Mouse (Mus musculus) brain, embryonic 14.5 days (tissue): ENCODE measurements around the gene Clps.

ENCODE experiments used
- CTCF ChIP-seq: fragments of 200-500 bp; IDR thresholded peaks from 2 replicates; pipeline ENCODE4 v1.5.1; 2012; ENCODE audit warnings: inconsistent platforms, mild to moderate bottlenecking, moderate library complexity, borderline replicate concordance; ENCODE audit not compliant: insufficient read depth, insufficient read length; ENCODE audit errors: extremely low read depth
- POLR2A ChIP-seq: fragments of 200-500 bp; IDR thresholded peaks from 2 replicates; pipeline ENCODE4 v1.6.1; 2012; ENCODE audit warnings: mild to moderate bottlenecking, inconsistent platforms, borderline replicate concordance; ENCODE audit not compliant: poor library complexity, insufficient read depth, insufficient read length, severe bottlenecking; ENCODE audit errors: extremely low read depth

DNA sequence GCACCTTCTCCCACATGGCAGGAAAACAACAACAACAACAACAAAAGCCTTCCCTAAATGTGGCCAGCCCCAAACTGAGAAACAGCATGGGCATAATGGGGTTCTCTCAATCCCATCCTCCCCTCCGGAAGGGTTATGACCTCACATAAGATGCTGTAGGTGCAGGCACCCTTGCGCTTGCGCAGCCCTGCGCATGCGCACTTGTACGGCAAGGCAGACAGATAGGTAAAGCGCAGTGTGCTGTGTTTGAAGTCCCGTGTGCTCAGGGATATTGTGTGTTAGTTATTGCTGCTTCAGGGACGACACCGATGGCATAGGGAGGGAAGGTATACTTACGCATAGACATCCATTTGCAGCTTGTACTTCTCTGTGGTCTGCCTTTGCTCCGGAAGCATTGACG, 27.2 kb downstream of the Clps start:
- TF ChIP-seq CTCF (no peak), POLR2A (no peak)
